Mouse (Mus musculus): ENCODE measurements around the gene Mfsd2b. TPM values are rescaled to one million over a fixed set of nuclear protein-coding genes. Genes with fewer than 3 reads are reported as not detected.

Gene Mfsd2b
- polyA plus RNA-seq, 1 experiment from 2014 or later = 4.6 TPM

DNA sequence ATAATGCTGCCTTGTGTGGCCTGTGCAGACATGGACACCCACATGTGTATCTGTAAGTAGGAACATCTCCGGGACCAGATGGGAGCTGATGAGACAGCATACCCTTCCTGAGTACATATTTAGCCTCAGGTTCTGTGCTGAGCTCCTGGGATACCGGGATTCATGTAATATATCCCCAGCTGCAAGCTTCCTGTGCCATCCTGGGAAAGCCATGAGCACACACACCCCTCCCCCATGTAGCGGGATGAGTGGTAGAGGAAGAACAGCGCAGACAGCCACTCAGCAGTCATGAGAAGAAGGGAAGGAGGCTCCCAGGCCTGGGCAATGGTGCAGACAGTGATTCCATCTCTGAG, 9.8 kb downstream of the Mfsd2b start:
- DNase-seq (ENCODE audit: low spot score) (no peak), ATAC-seq (ENCODE audit: low FRiP score) (0 out of 2 replicates have a peak, but pooled peaks have one; percentile 21)
- no peaks in the 10 kb centered on the region for H3K4me1 ChIP-seq (replicated peaks; ENCODE audit: control insufficient read depth, insufficient read depth, low read length)
- no peak overlapping the region; the same call in 1 of the 2 replicates for H3K4me2 ChIP-seq (replicated peaks; ENCODE audit: low read depth, low read length)
- no peaks in the 10 kb centered on the region for H3K36me3 ChIP-seq (ENCODE audit: control insufficient read depth, insufficient read depth, low read length)
- no peaks in the 10 kb centered on the region for H3K27me3 ChIP-seq (ENCODE audit: control insufficient read depth, insufficient read depth, low read length)
- no peak overlapping the region for H3K27ac ChIP-seq (ENCODE audit: low read depth, low read length)
- no peaks in the 10 kb centered on the region for H3K9me3 ChIP-seq (ENCODE audit: control insufficient read depth, low read length)
- 91% methylated on average over 4 of the region's 4 CpGs for WGBS
- H3K4me3 ChIP-seq (ENCODE audit: low read depth, low read length) = no peak overlapping the region
- H3K9ac ChIP-seq (ENCODE audit: low read depth, low read length) = no peak overlapping the region

DNA sequence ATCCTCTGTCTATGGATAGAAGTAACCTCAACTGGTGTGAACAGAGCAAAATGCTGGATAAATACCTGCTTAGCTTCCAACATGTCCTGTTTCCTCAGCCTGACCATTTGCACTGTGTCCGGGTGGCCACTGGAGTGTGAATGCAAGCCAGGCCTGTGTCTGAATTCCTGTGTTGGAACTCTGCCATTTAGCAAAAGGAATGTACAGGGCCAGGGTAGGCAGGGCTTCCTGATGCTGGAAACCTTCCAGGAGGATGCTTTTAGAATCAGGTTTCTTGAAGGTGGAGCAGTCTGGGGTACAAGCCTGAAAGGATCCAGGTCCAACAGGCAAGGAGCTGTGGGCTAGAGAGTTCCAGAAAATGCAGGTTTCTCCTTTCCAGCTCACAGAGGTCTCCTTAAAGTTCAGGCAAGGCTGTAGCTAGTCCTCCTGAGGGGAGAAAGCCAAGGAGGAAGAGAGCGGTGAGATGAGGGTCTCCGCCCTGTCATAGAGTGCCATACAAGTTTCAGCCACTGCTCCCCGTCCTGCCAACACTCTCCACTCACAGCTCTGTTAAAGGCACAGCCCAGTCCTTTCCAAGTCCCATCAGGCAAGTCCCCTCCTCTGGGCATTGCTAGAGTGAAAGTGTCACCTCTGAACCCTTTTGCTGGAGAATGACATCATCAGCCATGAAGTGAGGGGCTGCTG, 10.4 kb downstream of the Mfsd2b start:
- no peaks in the 10 kb centered on the region for H3K36me3 ChIP-seq (ENCODE audit: control insufficient read depth, insufficient read depth, low read length)
- WGBS = 82% methylated on average over 4 of the region's 4 CpGs
- H3K4me3 ChIP-seq (ENCODE audit: low read depth, low read length) = no peak overlapping the region
- no peak overlapping the region for H3K4me2 ChIP-seq (replicated peaks; ENCODE audit: low read depth, low read length)
- no peak overlapping the region for H3K27ac ChIP-seq (ENCODE audit: low read depth, low read length)
- H3K27me3 ChIP-seq (ENCODE audit: control insufficient read depth, insufficient read depth, low read length) = no peaks in the 10 kb centered on the region
- no peaks in the 10 kb centered on the region for H3K4me1 ChIP-seq (replicated peaks; ENCODE audit: control insufficient read depth, insufficient read depth, low read length)
- no peak for ATAC-seq (ENCODE audit: low FRiP score)
- H3K9me3 ChIP-seq (ENCODE audit: control insufficient read depth, low read length) = no peaks in the 10 kb centered on the region
- H3K9ac ChIP-seq (ENCODE audit: low read depth, low read length) = no peak overlapping the region
- DNase-seq (ENCODE audit: low spot score) = no peak

DNA sequence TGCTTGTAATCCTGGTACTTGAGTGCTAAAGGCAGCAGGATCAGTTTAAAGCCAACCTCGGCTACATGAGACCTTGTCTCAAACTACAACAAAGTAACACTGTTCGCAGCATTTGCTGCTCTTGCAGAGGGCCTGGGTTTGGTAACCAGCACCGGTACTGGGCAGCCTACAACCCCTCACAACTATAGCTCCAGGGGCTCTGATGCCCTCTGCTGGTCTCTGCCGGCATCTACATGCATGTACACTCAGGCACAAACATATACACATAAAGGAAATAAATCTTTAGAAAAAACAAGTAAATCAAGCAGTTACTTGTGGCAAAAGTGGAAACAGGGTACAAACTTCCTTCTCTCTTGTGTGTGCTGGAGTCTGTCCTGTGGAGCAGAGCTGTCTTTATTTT, 11.5 kb downstream of the Mfsd2b start:
- Histone ChIP-seq H3K36me3 (ENCODE audit: control insufficient read depth, insufficient read depth, low read length) (no peaks in the 10 kb centered on the region), H3K27me3 (ENCODE audit: control insufficient read depth, insufficient read depth, low read length) (no peaks in the 10 kb centered on the region), H3K4me1 (replicated peaks; ENCODE audit: control insufficient read depth, insufficient read depth, low read length) (no peaks in the 10 kb centered on the region), H3K4me3 (ENCODE audit: low read depth, low read length) (no peak overlapping the region), H3K9me3 (ENCODE audit: control insufficient read depth, low read length) (no peaks in the 10 kb centered on the region), H3K27ac (ENCODE audit: low read depth, low read length) (no peak overlapping the region), H3K9ac (ENCODE audit: low read depth, low read length) (no peak overlapping the region), H3K4me2 (replicated peaks; ENCODE audit: low read depth, low read length) (no peak overlapping the region)
- 92% methylated on average over 4 of the region's 4 CpGs for WGBS
- no peak for ATAC-seq (ENCODE audit: low FRiP score)
- DNase-seq (ENCODE audit: low spot score) = no peak

GRCm38 (mm10) chr12:4859241-4859914, 14.8 kb downstream of the Mfsd2b start:
- DNase-seq (ENCODE audit: low spot score) (peak; percentile 33), ATAC-seq (ENCODE audit: low FRiP score) (peak; percentile 87)
- Histone ChIP-seq H3K4me3 (ENCODE audit: low read depth, low read length) (no peak overlapping the region), H3K27ac (ENCODE audit: low read depth, low read length) (peak overlapping the region; percentile 71), H3K4me1 (replicated peaks; ENCODE audit: control insufficient read depth, insufficient read depth, low read length) (no peaks in the 10 kb centered on the region), H3K9ac (ENCODE audit: low read depth, low read length) (no peak overlapping the region), H3K36me3 (ENCODE audit: control insufficient read depth, insufficient read depth, low read length) (0 out of 2 replicates have a peak, but pooled peaks cover 2% of the 10 kb centered on the region), H3K27me3 (ENCODE audit: control insufficient read depth, insufficient read depth, low read length) (no peaks in the 10 kb centered on the region), H3K9me3 (ENCODE audit: control insufficient read depth, low read length) (no peaks in the 10 kb centered on the region), H3K4me2 (replicated peaks; ENCODE audit: low read depth, low read length) (no peak overlapping the region)
- 44% methylated on average over 11 of the region's 11 CpGs for WGBS

- H3K4me3 ChIP-seq (ENCODE audit: low read depth, low read length) = no peak overlapping the region
- H3K27me3 ChIP-seq (ENCODE audit: control insufficient read depth, insufficient read depth, low read length) = no peaks in the 10 kb centered on the region
- no peaks in the 10 kb centered on the region for H3K9me3 ChIP-seq (ENCODE audit: control insufficient read depth, low read length)
- H3K4me2 ChIP-seq (replicated peaks; ENCODE audit: low read depth, low read length) = no peak overlapping the region
- no peak overlapping the region for H3K27ac ChIP-seq (ENCODE audit: low read depth, low read length)
- no peak for DNase-seq (ENCODE audit: low spot score)
- H3K9ac ChIP-seq (ENCODE audit: low read depth, low read length) = no peak overlapping the region
- H3K36me3 ChIP-seq (ENCODE audit: control insufficient read depth, insufficient read depth, low read length) = peaks cover 2% of the 10 kb centered on the region; the same call in 1 of the 2 replicates
- WGBS = 95% methylated on average over 2 of the region's 2 CpGs
- no peaks in the 10 kb centered on the region for H3K4me1 ChIP-seq (replicated peaks; ENCODE audit: control insufficient read depth, insufficient read depth, low read length)
- no peak for ATAC-seq (ENCODE audit: low FRiP score)
Observed at GRCm38 (mm10) chr12:4856834-4857233, 17.3 kb downstream of the Mfsd2b start.

- WGBS = 99% methylated on average over 5 of the region's 5 CpGs
- Histone ChIP-seq H3K4me1 (replicated peaks; ENCODE audit: control insufficient read depth, insufficient read depth, low read length) (no peaks in the 10 kb centered on the region), H3K36me3 (ENCODE audit: control insufficient read depth, insufficient read depth, low read length) (peaks cover 2% of the 10 kb centered on the region; the same call in 1 of the 2 replicates), H3K9ac (ENCODE audit: low read depth, low read length) (no peak overlapping the region), H3K27me3 (ENCODE audit: control insufficient read depth, insufficient read depth, low read length) (no peaks in the 10 kb centered on the region), H3K9me3 (ENCODE audit: control insufficient read depth, low read length) (no peaks in the 10 kb centered on the region), H3K27ac (ENCODE audit: low read depth, low read length) (no peak overlapping the region), H3K4me2 (replicated peaks; ENCODE audit: low read depth, low read length) (no peak overlapping the region), H3K4me3 (ENCODE audit: low read depth, low read length) (no peak overlapping the region)
- ATAC-seq (ENCODE audit: low FRiP score) (no peak), DNase-seq (ENCODE audit: low spot score) (peak; percentile 24)
Observed at GRCm38 (mm10) chr12:4856160-4856559, 18.0 kb downstream of the Mfsd2b start.

- Histone ChIP-seq H3K27me3 (ENCODE audit: control insufficient read depth, insufficient read depth, low read length) (peaks cover 9% of the 10 kb centered on the region; the same call in 1 of the 2 replicates), H3K4me3 (ENCODE audit: low read depth, low read length) (peak overlapping the region; percentile 56), H3K27ac (ENCODE audit: low read depth, low read length) (no peak overlapping the region), H3K4me2 (replicated peaks; ENCODE audit: low read depth, low read length) (peak overlapping the region; percentile 51), H3K4me1 (replicated peaks; ENCODE audit: control insufficient read depth, insufficient read depth, low read length) (0 out of 2 replicates have a peak, but pooled peaks cover 2% of the 10 kb centered on the region), H3K36me3 (ENCODE audit: control insufficient read depth, insufficient read depth, low read length) (no peaks in the 10 kb centered on the region), H3K9me3 (ENCODE audit: control insufficient read depth, low read length) (no peaks in the 10 kb centered on the region), H3K9ac (ENCODE audit: low read depth, low read length) (peak overlapping the region; percentile 50)
- DNase-seq (ENCODE audit: low spot score) = peak; percentile 60
- ATAC-seq (ENCODE audit: low FRiP score) = peak; percentile 50; the same call in 1 of the 2 replicates
- under 1% methylated on average over 12 of the region's 12 CpGs for WGBS
Observed at GRCm38 (mm10) chr12:4843741-4844140, 30.4 kb downstream of the Mfsd2b start.

- peak within 1 kb of the TSS; percentile 56 for H3K4me3 ChIP-seq (ENCODE audit: low read depth, low read length)
- H3K9ac ChIP-seq (ENCODE audit: low read depth, low read length) = peak within 1 kb of the TSS; percentile 50
- DNase-seq (ENCODE audit: low spot score) (peak; percentile 93), ATAC-seq (ENCODE audit: low FRiP score) (peak; percentile 93)
- H3K36me3 ChIP-seq (ENCODE audit: control insufficient read depth, insufficient read depth, low read length) = no peaks in the 10 kb centered on the region
- H3K9me3 ChIP-seq (ENCODE audit: control insufficient read depth, low read length) = no peaks in the 10 kb centered on the region
- H3K4me1 ChIP-seq (replicated peaks; ENCODE audit: control insufficient read depth, insufficient read depth, low read length) = 0 out of 2 replicates have a peak, but pooled peaks cover 2% of the 10 kb centered on the region
- H3K27me3 ChIP-seq (ENCODE audit: control insufficient read depth, insufficient read depth, low read length) = peaks cover 9% of the 10 kb centered on the region; the same call in 1 of the 2 replicates
- peak within 1 kb of the TSS; percentile 51 for H3K4me2 ChIP-seq (replicated peaks; ENCODE audit: low read depth, low read length)
- WGBS = under 1% methylated on average over 30 of the region's 30 CpGs
- H3K27ac ChIP-seq (ENCODE audit: low read depth, low read length) = no peak within 1 kb of the TSS
Observed at GRCm38 (mm10) chr12:4842890-4843597, 31.1 kb downstream of the Mfsd2b start, which contains the start of gene Wdcp. Gene Wdcp, plus strand, starts transcription at chr12:4843303.
